Mouse (Mus musculus) bone marrow, adult 2 months (tissue): Measurements from ENCODE around the gene Rptor.

ENCODE experiments used
- CTCF ChIP-seq: fragments of 200-500 bp; IDR thresholded peaks from 2 replicates; pipeline ENCODE4 v1.5.1; 2011; ENCODE audit warnings: low read length, control low read depth; ENCODE audit not compliant: control insufficient read depth, insufficient read depth
- POLR2A ChIP-seq: fragments of 200-500 bp; IDR thresholded peaks from 2 replicates; pipeline ENCODE4 v1.6.1; 2011; ENCODE audit warnings: low read depth, mild to moderate bottlenecking, control low read depth, low read length, borderline replicate concordance; ENCODE audit not compliant: control insufficient read depth

GRCm38 (mm10) chr11:119623800-119624199 is 21.1 kb downstream of the Rptor start:
- no peak for TF ChIP-seq POLR2A
- no peak for TF ChIP-seq CTCF
